Mouse (Mus musculus): Measurements from ENCODE around the gene Nlrp4f. TPM values are rescaled to one million over a fixed set of nuclear protein-coding genes. Genes with fewer than 3 reads are reported as not detected.
A peak's percentile ranks its signal among the peaks of the same experiment; 100 is the strongest.

Gene Nlrp4f
- polyA plus RNA-seq (2012; rRNA removed) = 0.04 TPM in 2 replicates

GRCm38 (mm10) chr13:65205877-65206276 is at the start of gene Nlrp4f:
Gene Nlrp4f (minus strand): TSS chr13:65205977.
- no peak for DNase-seq (ENCODE audit: low read depth)

GRCm38 (mm10) chr13:65243273-65243672 is 37.5 kb upstream of the Nlrp4f start:
- no peak for DNase-seq (ENCODE audit: low read depth)

GRCm38 (mm10) chr13:65242319-65242787 is 36.6 kb upstream of the Nlrp4f start:
- DNase-seq (ENCODE audit: low read depth) = no peak

GRCm38 (mm10) chr13:65241627-65242318 is 36.0 kb upstream of the Nlrp4f start:
- no peak for DNase-seq (ENCODE audit: low read depth)

GRCm38 (mm10) chr13:65241099-65241626 is 35.4 kb upstream of the Nlrp4f start:
- peak; percentile 59 for DNase-seq (ENCODE audit: low read depth)

- peak; percentile 75 for DNase-seq (ENCODE audit: low read depth)
Observed at GRCm38 (mm10) chr13:65240509-65241098, 34.8 kb upstream of the Nlrp4f start.

- DNase-seq (ENCODE audit: low read depth) = no peak
Observed at GRCm38 (mm10) chr13:65237211-65237610, 31.4 kb upstream of the Nlrp4f start.

- no peak for DNase-seq (ENCODE audit: low read depth)
Observed at GRCm38 (mm10) chr13:65226657-65227056, 20.9 kb upstream of the Nlrp4f start.

- DNase-seq (ENCODE audit: low read depth) = no peak
Observed at GRCm38 (mm10) chr13:65225945-65226344, 20.2 kb upstream of the Nlrp4f start.

- DNase-seq (ENCODE audit: low read depth) = no peak
Observed at GRCm38 (mm10) chr13:65200667-65201066, 5.1 kb downstream of the Nlrp4f start.

- no peak for DNase-seq (ENCODE audit: low read depth)
Observed at GRCm38 (mm10) chr13:65176472-65177091, 29.2 kb downstream of the Nlrp4f start.

GRCm38 (mm10) chr13:65175734-65176471 is 29.9 kb downstream of the Nlrp4f start:
- DNase-seq (ENCODE audit: low read depth) = no peak

GRCm38 (mm10) chr13:65174102-65174501 is 31.7 kb downstream of the Nlrp4f start:
- no peak for DNase-seq (ENCODE audit: low read depth)

GRCm38 (mm10) chr13:65149940-65150339 is 55.8 kb downstream of the Nlrp4f start, which contains the start of gene Olfr466:
Gene Olfr466 (plus strand): TSS chr13:65150240.
- no peak for DNase-seq (ENCODE audit: low read depth)

- DNase-seq (ENCODE audit: low read depth) = no peak
Observed at GRCm38 (mm10) chr13:65137789-65138188, 68.0 kb downstream of the Nlrp4f start, which contains the start of gene Olfr465-ps1. Gene Olfr465-ps1 (plus strand): TSS chr13:65138089.

Other genes with a start within 250 kb of the Nlrp4f start
- 0.09 TPM in 1 of 2 replicates, not detected in the other for gene Spata31d1c, start 172.9 kb downstream of the Nlrp4f start, polyA plus RNA-seq (2012; rRNA removed)
- gene Prss47, start 153.2 kb downstream of the Nlrp4f start, polyA plus RNA-seq (2012; rRNA removed) = 0.10 TPM in 1 of 2 replicates, not detected in the other
- gene Mfsd14b, start 93.0 kb downstream of the Nlrp4f start, polyA plus RNA-seq (2012; rRNA removed) = 20.8 and 23.8 TPM in 2 replicates
- gene Olfr465-ps1, start 67.9 kb downstream of the Nlrp4f start, polyA plus RNA-seq (2012; rRNA removed) = not detected in 2 replicates
- not detected in 2 replicates for gene Olfr466, start 55.7 kb downstream of the Nlrp4f start, polyA plus RNA-seq (2012; rRNA removed)
- not detected in 2 replicates for gene Gm10775, start 53.6 kb upstream of the Nlrp4f start, polyA plus RNA-seq (2012; rRNA removed)
- 14.3 and 15.1 TPM in 2 replicates for gene Zfp369, start 72.8 kb upstream of the Nlrp4f start, polyA plus RNA-seq (2012; rRNA removed)

Measured in gonadal fat pad, adult 2 months (tissue).